In the genomic region with DNA sequence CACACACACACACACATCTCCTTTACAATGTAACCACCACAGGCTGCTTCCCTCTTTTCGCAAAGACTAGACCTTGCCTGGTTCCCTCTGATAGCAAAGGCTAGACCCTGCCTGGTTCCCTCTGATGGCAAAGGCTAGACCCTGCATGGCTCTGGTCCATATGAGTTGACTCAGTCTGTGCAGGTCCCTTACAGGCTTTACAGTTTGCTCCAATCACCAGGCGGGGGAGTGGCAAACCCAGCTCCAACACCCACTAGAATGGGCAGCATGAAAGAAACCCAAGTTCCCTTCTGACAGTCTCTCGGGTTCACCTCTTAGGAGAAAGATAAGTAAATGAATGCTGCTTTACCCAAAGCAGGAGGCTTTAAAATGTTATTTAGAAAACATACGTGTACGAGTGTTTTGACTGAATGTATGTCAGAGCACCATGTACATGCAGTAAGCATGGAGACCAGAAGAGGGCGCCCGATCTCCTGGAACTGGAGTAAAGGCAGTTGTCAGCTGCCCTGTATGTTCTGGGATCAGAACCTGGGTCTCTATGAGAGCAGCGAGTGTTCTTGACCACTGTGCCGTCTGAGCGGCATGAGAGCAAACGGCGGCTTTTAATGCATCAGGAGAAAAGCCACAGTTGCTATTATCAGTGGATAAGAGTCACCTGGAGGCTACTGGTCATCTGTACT, we compare ENCODE assay signal across 10 mouse cellular contexts. TPM values are rescaled to one million over a fixed set of nuclear protein-coding genes. Genes with fewer than 3 reads are reported as not detected.
DNase-seq lines count a peak whose midpoint lies in the region; ATAC-seq and TF ChIP-seq lines count a peak whose summit lies in the region.
"Had no signal": no experiment of that assay in that cellular context is flagged by ENCODE, and none has a peak within 500 bp of the region (broad histone marks: within the 10 kb centered on the region; RNA-seq: fewer than 3 reads in every experiment).

No protein-coding gene starts in this region.

- peak; percentile 61 for DNase-seq in hindbrain, embryonic 10.5 days (ENCODE audit: low spot score)
- DNase-seq in 3T3-L1 (ENCODE audit: low read depth, low spot score) (peak; percentile 44), ES-E14 (ENCODE audit: low read depth, low spot score) (peak; percentile 78)
- peak; percentile 62 for DNase-seq in c-Kit-positive CD71-positive TER-119-positive erythroid progenitor cells, embryonic 14.5 days (ENCODE audit: low spot score)
- DNase-seq in hindbrain, postnatal 0 days (ENCODE audit: low spot score), result peak; percentile 66
- DNase-seq in lung, postnatal 4 days, result peak; percentile 38 to 67
- peak; percentile 58 for DNase-seq in thymus, postnatal 25 days

- no peak overlapping the region for H3K4me3 ChIP-seq in hindbrain, embryonic 10.5 days
- no peak overlapping the region for H3K4me3 ChIP-seq in hindbrain, embryonic 16.5 days (ENCODE audit: low read length)
- peak overlapping the region in 1 of 2 experiments; percentile 35; a peak in 2 of 4 replicates for H3K4me3 ChIP-seq in ES-E14 (ENCODE audit: insufficient read depth in 1 of 2, low read depth in 1 of 2, low read length in 2 of 2, poor library complexity in 1 of 2, severe bottlenecking in 1 of 2)
- H3K4me3 ChIP-seq in hindbrain, postnatal 0 days (ENCODE audit: low read length), result no peak overlapping the region
- H3K4me3 ChIP-seq: embryonic facial prominence, embryonic 15.5 days had no signal

- no peaks in the 10 kb centered on the region for H3K27me3 ChIP-seq in hindbrain, embryonic 10.5 days (ENCODE audit: insufficient read depth, poor library complexity, severe bottlenecking)
- H3K27me3 ChIP-seq in hindbrain, embryonic 16.5 days (replicated peaks; ENCODE audit: control insufficient read depth, insufficient read depth, low read length), result no peaks in the 10 kb centered on the region
- no peaks in the 10 kb centered on the region for H3K27me3 ChIP-seq in hindbrain, postnatal 0 days (ENCODE audit: insufficient read depth, low read length)
- H3K27me3 ChIP-seq: embryonic facial prominence, embryonic 15.5 days had no signal

- ATAC-seq in hindbrain, embryonic 16.5 days, result no peak
- no peak for ATAC-seq in hindbrain, postnatal 0 days

- H3K9ac ChIP-seq in hindbrain, embryonic 16.5 days (ENCODE audit: low read depth, low read length), result no peak overlapping the region
- no peak overlapping the region for H3K9ac ChIP-seq in ES-E14 (ENCODE audit: insufficient read depth, low read depth, low read length, poor library complexity, severe bottlenecking)
- no peak overlapping the region for H3K9ac ChIP-seq in hindbrain, postnatal 0 days (replicated peaks; ENCODE audit: low read length)
- H3K9ac ChIP-seq: embryonic facial prominence, embryonic 15.5 days had no signal

- in situ Hi-C loops in ES-E14 (cut with MboI; ENCODE audit: low sequenced_read_pairs in 2 of 2, unreplicated experiment in 2 of 2), result no loop called here

- H3K4me1 ChIP-seq in hindbrain, embryonic 10.5 days (replicated peaks), result 0 out of 2 replicates have a peak, but pooled peaks cover 4% of the 10 kb centered on the region
- H3K4me1 ChIP-seq in hindbrain, embryonic 16.5 days (ENCODE audit: control insufficient read depth, insufficient read depth, low read depth, low read length), result no peaks in the 10 kb centered on the region
- H3K4me1 ChIP-seq in ES-E14 (ENCODE audit: control insufficient read depth in 2 of 2, insufficient read depth in 2 of 2, low read length in 2 of 2, poor library complexity in 1 of 2), result 0 out of 4 replicates have a peak, but pooled peaks cover 0 to 1% of the 10 kb centered on the region in 2 experiments
- no peaks in the 10 kb centered on the region for H3K4me1 ChIP-seq in hindbrain, postnatal 0 days (ENCODE audit: insufficient read depth, low read length)
- H3K4me1 ChIP-seq: embryonic facial prominence, embryonic 15.5 days had no signal

- H3K36me3 ChIP-seq in hindbrain, embryonic 10.5 days, result no peaks in the 10 kb centered on the region
- H3K36me3 ChIP-seq in hindbrain, embryonic 16.5 days (ENCODE audit: control insufficient read depth, insufficient read depth, low read length), result no peaks in the 10 kb centered on the region
- H3K36me3 ChIP-seq in ES-E14 (ENCODE audit: control insufficient read depth, insufficient read depth, low read length, poor library complexity, severe bottlenecking), result no peaks in the 10 kb centered on the region
- H3K36me3 ChIP-seq in hindbrain, postnatal 0 days (ENCODE audit: insufficient read depth, low read length), result no peaks in the 10 kb centered on the region
- H3K36me3 ChIP-seq: embryonic facial prominence, embryonic 15.5 days had no signal

- 43% methylated on average over 12 of the region's 12 CpGs for WGBS in hindbrain, embryonic 10.5 days
- 44% methylated on average over 12 of the region's 12 CpGs for WGBS in hindbrain, embryonic 16.5 days
- 44% methylated on average over 12 of the region's 12 CpGs for WGBS in hindbrain, postnatal 0 days

- no peak overlapping the region for H3K4me2 ChIP-seq in hindbrain, embryonic 16.5 days (ENCODE audit: low read length)
- no peak overlapping the region for H3K4me2 ChIP-seq in hindbrain, postnatal 0 days (ENCODE audit: low read depth, low read length)
- H3K4me2 ChIP-seq: embryonic facial prominence, embryonic 15.5 days had no signal

- TF ChIP-seq CTCF in hindbrain, postnatal 0 days (IDR thresholded peaks at IDR 0.05; ENCODE audit: low read depth), result peak; percentile 71

- H3K9me3 ChIP-seq in hindbrain, embryonic 10.5 days, result no peaks in the 10 kb centered on the region
- H3K9me3 ChIP-seq in hindbrain, embryonic 16.5 days (ENCODE audit: control insufficient read depth, low read length), result no peaks in the 10 kb centered on the region
- H3K9me3 ChIP-seq in ES-E14 (ENCODE audit: control insufficient read depth, insufficient read depth, low read depth, low read length), result no peaks in the 10 kb centered on the region
- H3K9me3 ChIP-seq in hindbrain, postnatal 0 days (ENCODE audit: low read length), result no peaks in the 10 kb centered on the region
- H3K9me3 ChIP-seq: embryonic facial prominence, embryonic 15.5 days had no signal

- H3K27ac ChIP-seq in hindbrain, embryonic 10.5 days, result no peak overlapping the region
- H3K27ac ChIP-seq in hindbrain, embryonic 16.5 days (ENCODE audit: low read depth, low read length), result no peak overlapping the region
- H3K27ac ChIP-seq in ES-E14 (ENCODE audit: insufficient read depth, low read depth, low read length, poor library complexity, severe bottlenecking), result no peak overlapping the region
- H3K27ac ChIP-seq in hindbrain, postnatal 0 days, result no peak overlapping the region
- H3K27ac ChIP-seq: embryonic facial prominence, embryonic 15.5 days had no signal

TF ChIP-seq in ES-E14, 5 proteins besides CTCF, POLR2A, EP300 and RAD21:
- TF ChIP-seq ZC3H11A (IDR thresholded peaks at IDR 0.05; ENCODE audit: borderline replicate concordance, low read depth, low read length) (peak; percentile 12; the same call in 1 of the 2 replicates), HCFC1 (IDR thresholded peaks at IDR 0.05; ENCODE audit: borderline replicate concordance, insufficient read depth, low read length) (no peak)
TF ChIP-seq in ES-E14: peak in this region for 1.

RNA-seq across cellular contexts. Expression of a gene that starts 7.4 kb away (rescaled TPM):
- 1.3 TPM in 1 of 2 replicates, not detected in the other for polyA plus RNA-seq in hindbrain, embryonic 10.5 days (2016; fragmentation: Nextera tagmentation; extraction: Ambion mirVana)
- polyA plus RNA-seq in hindbrain, embryonic 16.5 days (2015; fragmentation: Nextera tagmentation; extraction: Ambion mirVana), result 0.73 and 1.0 TPM in 2 replicates
- 0.48 TPM in 1 of 2 replicates, not detected in the other for total RNA-seq in ES-E14 (2012; rRNA removed)
- 1.0 TPM in 1 of 2 replicates, not detected in the other for total RNA-seq in hindbrain, postnatal 0 days (2014; rRNA removed)
- 0.64 and 0.82 TPM in 2 replicates for polyA plus RNA-seq in hindbrain, postnatal 0 days (2015; fragmentation: Nextera tagmentation; extraction: Ambion mirVana)
- polyA plus RNA-seq: limb, embryonic 14.5 days had no signal

RNA-seq across cellular contexts. Expression of a gene that starts 21.5 kb away (rescaled TPM):
- 10.9 and 16.0 TPM in 2 replicates for polyA plus RNA-seq in hindbrain, embryonic 10.5 days (2016; fragmentation: Nextera tagmentation; extraction: Ambion mirVana)
- 53.1 and 53.4 TPM in 2 replicates for polyA plus RNA-seq in hindbrain, embryonic 16.5 days (2015; fragmentation: Nextera tagmentation; extraction: Ambion mirVana)
- total RNA-seq in ES-E14 (2012; rRNA removed), result 28.5 and 35.5 TPM in 2 replicates
- 75.5 and 95.2 TPM in 2 replicates for total RNA-seq in hindbrain, postnatal 0 days (2014; rRNA removed)
- 66.9 and 74.0 TPM in 2 replicates for polyA plus RNA-seq in hindbrain, postnatal 0 days (2015; fragmentation: Nextera tagmentation; extraction: Ambion mirVana)
